Mouse (Mus musculus) megakaryocyte, adult 5-6 weeks (primary cell): ENCODE results near the gene Rhobtb1. TPM values are rescaled to one million over a fixed set of nuclear protein-coding genes. Genes with fewer than 3 reads are reported as not detected.

Source experiments
- ATAC-seq: 2 replicates; pipeline ENCODE4 v1.8.0; 2016; ENCODE audit warnings: mild to moderate bottlenecking, inconsistent platforms; ENCODE audit not compliant: poor library complexity, severe bottlenecking
- total RNA-seq, 2 experiments: library from RNA; stranded (forward) in 1 of 2; stranded (reverse) in 1 of 2; fragments of 153-499, 151-499 nt in 1 of 2; fragments of 221-1000, 200-1000 nt in 1 of 2; gene quantifications; 2 replicates each; pipeline versions ENCODE4 v1.2.3 to v1.2.4; 2015 to 2017

Gene Rhobtb1
- total RNA-seq, 2 experiments from 2014 or later: 1.0 to 1.1 TPM

DNA sequence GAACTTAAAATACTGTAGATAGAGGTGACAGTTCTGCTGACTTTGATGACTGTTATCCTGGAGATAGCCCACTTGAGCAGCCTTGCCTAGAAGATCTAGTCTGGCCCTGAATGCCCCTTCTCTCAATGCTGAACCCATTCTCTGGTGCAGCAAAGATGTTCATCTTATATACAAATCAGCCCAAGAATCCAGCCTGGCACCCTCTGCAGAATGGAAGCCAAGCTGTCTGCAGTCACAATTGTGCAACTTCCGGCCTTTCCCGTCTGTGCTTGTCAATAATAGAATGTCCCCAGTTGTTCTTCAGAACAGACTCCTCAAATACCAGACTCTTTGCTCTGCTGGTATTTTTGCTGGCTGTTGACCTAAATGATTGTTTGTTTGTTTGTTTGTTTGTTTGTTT lies 89.3 kb downstream of the Rhobtb1 start:
- no peak for ATAC-seq

GRCm38 (mm10) chr10:69245151-69245550 lies 93.9 kb downstream of the Rhobtb1 start:
- ATAC-seq: no peak

- no peak for ATAC-seq
Measured at GRCm38 (mm10) chr10:69245906-69246668, 94.9 kb downstream of the Rhobtb1 start.

- peak; percentile 37 for ATAC-seq
Measured at GRCm38 (mm10) chr10:69246762-69247161, 95.5 kb downstream of the Rhobtb1 start.

DNA sequence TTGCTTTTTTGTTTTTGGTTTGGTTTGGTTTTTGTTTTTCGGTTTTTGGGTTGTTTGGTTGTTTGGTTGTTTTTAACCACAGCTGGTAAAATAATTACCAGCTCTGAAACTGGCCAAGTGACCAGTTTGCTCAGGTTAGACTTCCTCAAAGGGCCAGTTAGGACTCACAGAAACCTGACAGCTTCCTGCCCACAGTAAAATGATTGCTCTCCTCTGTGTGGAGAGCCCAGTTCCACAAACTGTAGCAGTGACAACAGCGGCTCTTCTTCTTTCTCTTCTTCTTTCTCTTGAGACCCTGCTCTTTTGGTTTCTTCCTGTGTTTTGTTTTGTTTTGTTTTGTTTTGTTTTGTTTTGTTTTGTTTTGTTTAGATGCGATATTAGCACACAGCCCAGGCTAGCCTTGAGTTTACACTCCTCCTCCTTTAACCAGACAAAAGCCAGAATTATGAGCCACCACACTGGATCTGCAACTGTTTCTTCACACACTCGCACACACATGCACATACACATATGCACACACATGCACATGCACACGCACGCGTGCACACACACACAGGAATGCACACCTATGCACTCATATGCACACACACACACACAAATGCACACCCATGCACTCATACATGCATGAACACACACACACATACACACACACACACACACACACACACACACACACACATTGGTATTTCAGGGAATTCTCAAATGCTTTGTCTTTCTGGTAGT lies 96.2 kb downstream of the Rhobtb1 start:
- ATAC-seq: peak; percentile 63

- ATAC-seq: no peak
Measured at GRCm38 (mm10) chr10:69248261-69249160, 97.3 kb downstream of the Rhobtb1 start.

DNA sequence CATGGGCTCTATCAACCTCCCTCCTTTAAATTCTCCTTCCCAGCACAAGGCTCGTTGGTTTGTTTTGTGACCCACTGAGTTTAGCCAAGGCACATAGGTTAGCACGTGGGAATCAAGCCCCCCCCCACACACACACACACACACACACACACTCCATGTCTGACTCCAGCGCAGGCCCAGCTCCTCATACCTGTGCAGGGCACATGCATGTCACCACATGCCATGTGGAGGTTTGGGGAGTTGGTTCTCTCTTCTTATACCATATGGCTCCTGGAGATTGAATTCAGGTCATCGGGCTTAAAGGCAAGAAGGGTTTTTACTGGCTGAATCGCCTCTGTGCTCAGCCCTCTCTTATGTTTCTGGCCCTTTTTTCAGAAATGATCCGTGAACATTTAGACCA lies 100.0 kb downstream of the Rhobtb1 start:
- ATAC-seq: no peak

GRCm38 (mm10) chr10:69252112-69253074 lies 101.2 kb downstream of the Rhobtb1 start:
- ATAC-seq: peak; percentile 64

DNA sequence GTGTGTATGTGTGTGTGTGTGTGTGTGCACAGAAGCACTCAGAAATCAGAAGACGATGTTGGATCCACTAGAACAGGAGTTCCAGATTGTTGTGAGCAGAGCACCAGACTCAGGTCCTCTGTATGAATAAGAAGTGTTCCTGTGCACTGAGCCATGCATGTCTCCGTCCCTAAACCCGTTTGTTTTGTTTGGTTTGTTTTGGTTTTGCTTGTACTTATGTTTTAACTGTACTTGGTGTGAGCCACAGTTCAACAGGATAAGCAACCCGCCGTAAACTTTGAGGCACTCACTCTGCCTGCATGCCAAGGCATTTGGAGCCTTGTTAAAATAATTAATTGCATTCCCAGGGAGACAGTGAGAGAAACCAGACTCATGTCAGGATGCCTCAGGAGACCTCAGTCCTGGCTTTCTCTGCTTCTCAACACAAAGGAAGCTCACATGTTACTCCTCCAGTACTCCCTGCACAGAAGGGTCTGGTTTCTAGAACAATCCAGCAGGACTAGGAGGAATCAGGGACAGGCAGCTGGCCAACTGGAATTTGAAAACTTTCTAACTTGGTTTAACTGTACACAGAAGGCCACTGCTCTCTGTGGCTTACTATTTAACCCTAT lies 101.9 kb downstream of the Rhobtb1 start:
- ATAC-seq: 0 out of 2 replicates have a peak, but pooled peaks have one; percentile 9

DNA sequence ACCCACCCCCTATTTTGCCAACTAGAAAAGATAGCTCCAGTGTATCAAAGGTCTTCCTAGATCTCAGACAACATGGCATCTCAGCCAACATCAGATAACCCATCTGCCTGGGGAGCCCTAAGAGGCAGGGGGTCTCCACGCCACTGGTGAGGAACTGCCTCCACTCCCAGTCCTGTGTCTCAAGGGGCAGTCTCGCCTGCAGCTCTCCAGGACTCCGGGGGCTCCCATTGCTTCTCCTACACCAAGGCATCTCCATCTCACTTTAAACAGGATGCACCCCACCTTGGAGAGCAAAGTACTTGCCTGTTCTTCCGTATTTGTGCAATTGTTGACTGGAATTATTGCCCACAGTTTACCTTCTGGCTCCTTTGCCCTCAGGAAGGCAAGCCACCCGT lies 102.4 kb downstream of the Rhobtb1 start:
- ATAC-seq: no peak

DNA sequence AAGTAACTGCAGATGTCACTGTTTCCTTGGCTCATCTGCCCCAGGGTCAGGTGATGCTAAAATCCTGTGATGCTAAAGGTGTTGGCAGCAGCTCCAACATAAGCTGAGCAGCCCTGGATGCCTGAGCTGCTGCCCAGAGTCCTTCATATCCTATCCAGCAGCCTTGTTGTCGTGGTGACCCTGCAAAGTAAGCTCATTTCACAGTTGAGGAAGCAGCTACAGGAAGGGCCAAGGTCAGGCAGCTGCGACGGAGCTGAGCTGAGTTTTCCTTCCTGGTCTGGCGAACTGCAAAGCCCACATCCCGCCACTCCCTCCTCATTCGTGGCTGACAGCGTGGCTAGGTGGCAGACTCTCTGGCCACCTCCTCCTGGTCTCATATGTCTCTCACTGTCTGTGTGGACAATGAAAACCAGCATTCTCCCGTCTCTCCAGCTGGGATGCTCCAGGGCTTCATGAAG lies 103.2 kb downstream of the Rhobtb1 start:
- ATAC-seq: peak; percentile 75

DNA sequence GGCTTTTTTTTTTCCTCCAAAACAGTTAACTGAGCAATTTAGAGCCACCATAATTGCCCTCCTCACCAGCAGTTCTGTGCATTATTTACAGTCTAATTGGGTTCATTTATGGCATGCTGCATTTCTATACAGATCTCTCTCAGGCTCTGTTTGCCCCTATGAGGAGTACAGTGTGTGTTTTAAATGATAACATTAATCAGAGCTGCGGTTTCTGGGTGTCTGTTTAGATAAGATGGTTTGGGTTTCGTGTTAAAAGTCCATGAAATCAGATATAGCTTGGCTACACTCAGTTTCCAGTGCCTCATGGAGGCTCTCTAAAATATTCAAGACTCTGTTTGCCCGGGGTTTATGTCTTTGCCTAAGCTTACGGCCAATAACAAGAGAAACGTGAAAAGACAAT lies 104.4 kb downstream of the Rhobtb1 start:
- ATAC-seq: no peak

DNA sequence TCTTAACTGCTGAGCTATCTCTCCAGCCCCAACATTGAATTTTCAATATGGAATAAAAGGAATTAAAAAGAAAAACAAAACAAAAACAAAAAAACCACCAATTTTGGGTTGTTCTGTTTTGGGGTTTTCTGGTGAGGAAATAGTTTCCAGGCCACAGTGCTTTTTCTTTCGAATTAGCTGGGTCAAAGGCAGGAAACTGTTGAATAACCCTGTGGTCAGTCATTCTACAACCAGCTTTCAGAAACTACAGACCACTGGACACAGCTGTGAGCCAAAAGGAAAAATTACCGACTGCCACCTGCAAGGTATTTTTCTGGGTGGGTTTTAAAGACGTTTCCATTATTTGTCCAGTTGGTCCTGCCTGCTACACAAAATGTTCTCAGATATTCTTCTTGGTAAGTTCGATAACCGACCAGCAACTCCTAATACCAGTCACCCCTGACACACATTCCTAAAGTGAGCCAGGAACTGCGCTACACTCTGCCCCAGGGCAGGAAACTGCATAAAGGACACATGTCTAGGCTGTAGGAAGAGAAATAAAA lies 106.4 kb downstream of the Rhobtb1 start:
- 0 out of 2 replicates have a peak, but pooled peaks have one; percentile 15 for ATAC-seq

- no peak for ATAC-seq
Measured at GRCm38 (mm10) chr10:69258588-69258987, 107.4 kb downstream of the Rhobtb1 start.

GRCm38 (mm10) chr10:69259161-69259560 lies 107.9 kb downstream of the Rhobtb1 start:
- no peak for ATAC-seq

DNA sequence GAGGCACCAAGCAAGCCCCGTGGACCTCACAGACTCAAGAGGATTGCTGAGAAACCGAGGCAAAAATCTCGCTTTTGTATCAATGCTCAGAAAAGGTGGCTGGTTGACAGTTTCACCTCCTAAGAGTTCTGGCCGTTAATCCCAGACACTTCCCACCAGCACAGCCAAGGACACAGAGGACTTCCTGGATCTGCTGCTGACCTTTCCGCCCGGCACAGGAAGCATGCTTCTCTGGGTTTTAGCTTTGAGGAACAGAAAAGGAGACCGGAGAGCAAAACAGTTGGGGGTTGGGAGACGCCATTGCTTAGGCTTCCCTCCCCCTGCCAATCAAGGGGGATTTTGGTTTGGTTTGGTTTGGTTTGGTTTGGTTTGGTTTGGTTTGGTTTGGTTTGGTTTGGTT lies 108.7 kb downstream of the Rhobtb1 start:
- ATAC-seq: no peak

DNA sequence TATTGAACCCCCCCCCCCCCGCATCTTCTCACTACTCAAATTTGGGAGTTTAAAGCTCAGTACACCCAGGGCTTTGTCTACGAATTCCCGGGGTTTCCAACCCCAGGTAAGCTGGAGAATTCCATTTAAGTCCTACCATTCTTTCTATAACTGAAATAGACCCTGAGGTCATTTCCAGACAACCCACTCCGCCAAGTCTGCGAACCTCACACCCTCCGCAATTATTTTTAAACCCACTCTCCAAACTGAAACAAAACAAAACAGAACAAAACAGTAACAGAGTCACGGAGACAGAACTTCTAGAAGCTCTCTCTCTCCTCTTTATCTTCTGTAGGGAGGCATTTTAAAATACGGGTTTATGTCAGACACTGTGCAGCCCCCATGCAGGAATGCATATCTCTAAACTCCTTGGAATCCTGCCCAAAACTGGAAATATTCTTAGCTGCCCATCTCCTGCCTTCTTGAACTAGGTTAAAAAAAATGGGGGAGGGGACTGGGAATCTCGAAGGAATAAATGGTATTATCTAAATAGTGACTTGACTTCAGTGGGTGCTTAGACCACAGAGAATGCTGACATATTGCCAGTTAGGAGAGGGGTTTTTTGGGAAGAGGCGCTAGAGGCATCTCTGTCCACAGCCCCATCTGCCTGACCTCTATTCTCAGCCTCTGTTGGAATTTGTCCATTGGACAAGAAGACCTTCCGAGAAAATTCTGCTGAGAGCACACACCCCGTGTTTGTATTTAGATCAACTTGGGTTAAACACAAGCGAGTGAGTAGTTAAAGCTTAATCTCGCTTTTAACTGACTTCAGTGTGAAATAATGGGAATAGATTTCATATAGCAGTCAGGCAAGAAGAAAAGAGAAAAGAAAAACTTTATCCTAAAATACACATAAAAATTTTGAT lies 111.9 kb downstream of the Rhobtb1 start:
- ATAC-seq: no peak

- no peak for ATAC-seq
Measured at GRCm38 (mm10) chr10:69263906-69264305, 112.7 kb downstream of the Rhobtb1 start.
